Mouse (Mus musculus) liver, postnatal 0 days (tissue): ENCODE results near the gene Slc6a3. TPM values are rescaled to one million over a fixed set of nuclear protein-coding genes. Genes with fewer than 3 reads are reported as not detected.
A peak's percentile ranks its signal among the peaks of the same experiment; 100 is the strongest.

ENCODE experiments used
- ATAC-seq: fragments of 200-750 bp; cut with Nextera tagmentation; 2 replicates; pipeline ENCODE4 v1.8.0; 2017; ENCODE audit warnings: mild to moderate bottlenecking, moderate library complexity
- DNase-seq: peaks from one replicate; pipeline ENCODE4 v3.0.0-alpha.2; 2016
- H3K27ac ChIP-seq: fragments of 300-500 bp; sonication (generic); 2 replicates; pipeline ENCODE4 v1.5.1; 2014; ENCODE audit warnings: antibody characterized with exemption, moderate library complexity, mild to moderate bottlenecking, low read depth
- H3K27me3 ChIP-seq: fragments of 300-500 bp; sonication (generic); 2 replicates; pipeline ENCODE4 v1.6.1; 2014; ENCODE audit warnings: low read length, control low read depth, mixed read lengths; ENCODE audit not compliant: insufficient read depth
- H3K36me3 ChIP-seq: fragments of 300-500 bp; sonication (generic); replicated peaks from 2 replicates; pipeline ENCODE4 v1.6.1; 2014; ENCODE audit warnings: mild to moderate bottlenecking, control low read depth, low read length, moderate library complexity, mixed read lengths; ENCODE audit not compliant: insufficient read depth
- H3K4me1 ChIP-seq: fragments of 300-500 bp; sonication (generic); 2 replicates; pipeline ENCODE4 v1.6.1; 2014; ENCODE audit warnings: antibody characterized with exemption, mild to moderate bottlenecking, control low read depth; ENCODE audit not compliant: insufficient read depth
- H3K4me2 ChIP-seq: fragments of 300-500 bp; sonication (generic); 2 replicates; pipeline ENCODE4 v1.6.1; 2014; ENCODE audit warnings: low read depth, mild to moderate bottlenecking, low read length, moderate library complexity, mixed read lengths
- H3K4me3 ChIP-seq: fragments of 300-500 bp; sonication (generic); 2 replicates; pipeline ENCODE4 v1.5.1; 2014; ENCODE audit warnings: low read depth, low read length
- H3K9ac ChIP-seq: fragments of 300-500 bp; sonication (generic); replicated peaks from 2 replicates; pipeline ENCODE4 v1.6.1; 2014; ENCODE audit warnings: mild to moderate bottlenecking, moderate library complexity
- H3K9me3 ChIP-seq: fragments of 300-500 bp; sonication (generic); 2 replicates; pipeline ENCODE4 v1.6.1; 2016; ENCODE audit warnings: mild to moderate bottlenecking, control low read depth, low read length, mixed read lengths
- CTCF ChIP-seq: sonication (generic); IDR thresholded peaks from 2 replicates; pipeline ENCODE4 v1.5.1; 2016; ENCODE audit warnings: antibody characterized with exemption, low read depth
- EP300 ChIP-seq: IDR thresholded peaks from 2 replicates; pipeline ENCODE4 v1.6.1; 2016; ENCODE audit warnings: antibody characterized with exemption, low read depth, mild to moderate bottlenecking
- WGBS: fragments of 180-500 bp; shearing (Covaris S2); extraction: QIAGEN DNeasy Blood & Tissue Kit; methylation state at CpG from one replicate; pipeline ENCODE4 v1.1.7; 2014; ENCODE audit not compliant: insufficient replicate concordance; 5-methylcytosine and 5-hydroxymethylcytosine counted together
- polyA plus RNA-seq: library from polyadenylated mRNA; unstranded; fragments of >200 nt; fragmentation: Nextera tagmentation; extraction: Ambion mirVana; gene quantifications from 2 replicates; pipeline ENCODE4 v1.2.1, GENCODE M21; 2015

The Slc6a3 gene
- polyA plus RNA-seq, 1 experiment from 2014 or later, result 0.34 TPM

GRCm38 (mm10) chr13:73494528-73494927 lies 42.0 kb upstream of the Slc6a3 start:
- WGBS, result 80% methylated on average over 9 of the region's 9 CpGs
- no peaks in the 10 kb centered on the region for H3K27me3 ChIP-seq
- H3K4me3 ChIP-seq, result no peak overlapping the region
- no peak overlapping the region for H3K4me2 ChIP-seq
- H3K27ac ChIP-seq, result no peak overlapping the region
- H3K9me3 ChIP-seq, result no peaks in the 10 kb centered on the region
- H3K36me3 ChIP-seq, result peaks cover 91% of the 10 kb centered on the region
- no peak for ATAC-seq
- H3K4me1 ChIP-seq, result peaks cover 18% of the 10 kb centered on the region; the same call in 1 of the 2 replicates
- H3K9ac ChIP-seq, result no peak overlapping the region
- TF ChIP-seq CTCF, result no peak
- TF ChIP-seq EP300, result no peak
- DNase-seq, result no peak

GRCm38 (mm10) chr13:73496137-73496536 lies 40.4 kb upstream of the Slc6a3 start:
- H3K4me3 ChIP-seq, result no peak overlapping the region
- H3K27me3 ChIP-seq, result no peaks in the 10 kb centered on the region
- ATAC-seq, result no peak
- no peak overlapping the region for H3K9ac ChIP-seq
- H3K36me3 ChIP-seq, result peaks cover 86% of the 10 kb centered on the region
- no peak for DNase-seq
- H3K9me3 ChIP-seq, result no peaks in the 10 kb centered on the region
- 52% methylated on average over 2 of the region's 2 CpGs for WGBS
- no peak overlapping the region for H3K27ac ChIP-seq
- TF ChIP-seq EP300 (no peak), CTCF (no peak)
- H3K4me1 ChIP-seq, result peaks cover 24% of the 10 kb centered on the region
- H3K4me2 ChIP-seq, result no peak overlapping the region

DNA sequence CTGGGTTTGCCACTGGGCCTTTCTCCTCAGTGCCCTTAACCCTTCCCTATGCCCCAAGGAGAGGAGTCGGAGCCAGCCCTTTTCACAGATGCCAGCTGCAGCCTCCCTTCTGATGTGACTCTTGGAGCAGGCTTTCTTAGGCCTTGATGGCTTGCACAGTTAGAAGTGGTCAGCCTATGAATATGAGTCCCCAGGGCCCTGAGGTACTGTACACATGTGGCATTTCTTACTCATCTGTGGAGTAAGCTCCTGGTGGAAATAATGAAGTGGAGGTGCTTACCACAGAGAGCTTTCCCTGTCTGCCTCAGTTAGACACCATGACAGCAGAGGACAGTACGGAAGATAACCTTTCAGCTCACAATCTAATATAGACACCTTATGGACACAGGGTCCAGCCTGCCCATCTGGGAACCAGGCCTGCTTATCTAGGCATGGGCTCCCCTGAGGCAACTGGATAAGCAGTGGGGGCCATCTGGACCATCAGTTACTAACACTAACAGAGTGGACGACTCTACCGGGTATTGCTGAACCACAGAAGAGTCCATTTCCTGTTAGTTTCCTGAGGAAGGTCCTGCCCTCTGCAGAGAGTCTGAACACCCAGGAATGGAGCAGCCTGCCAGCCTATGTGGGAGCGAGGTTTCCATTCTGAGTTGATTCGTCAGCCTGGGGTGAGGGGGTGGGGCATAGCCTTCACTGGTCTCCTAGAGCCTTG lies 36.5 kb upstream of the Slc6a3 start:
- WGBS, result 43% methylated on average over 6 of the region's 6 CpGs
- H3K4me3 ChIP-seq, result no peak overlapping the region
- no peaks in the 10 kb centered on the region for H3K27me3 ChIP-seq
- peaks cover 78% of the 10 kb centered on the region for H3K36me3 ChIP-seq
- peak; percentile 71 for DNase-seq
- peak overlapping the region; percentile 66 for H3K27ac ChIP-seq
- no peaks in the 10 kb centered on the region for H3K9me3 ChIP-seq
- peaks cover 24% of the 10 kb centered on the region for H3K4me1 ChIP-seq
- TF ChIP-seq EP300 (peak; percentile 100), CTCF (no peak)
- peak; percentile 97 for ATAC-seq
- H3K9ac ChIP-seq, result peak overlapping the region; percentile 27; the same call in 1 of the 2 replicates
- peak overlapping the region; percentile 50 for H3K4me2 ChIP-seq

- ATAC-seq (no peak), DNase-seq (no peak)
- Histone ChIP-seq H3K4me1 (peaks cover 24% of the 10 kb centered on the region), H3K4me2 (no peak overlapping the region), H3K27me3 (no peaks in the 10 kb centered on the region), H3K27ac (no peak overlapping the region), H3K4me3 (no peak overlapping the region), H3K9me3 (no peaks in the 10 kb centered on the region), H3K36me3 (peaks cover 69% of the 10 kb centered on the region), H3K9ac (no peak overlapping the region)
- TF ChIP-seq CTCF (peak; percentile 61), EP300 (no peak)
- 53% methylated on average over 2 of the region's 2 CpGs for WGBS
Observed at GRCm38 (mm10) chr13:73502719-73503118, 33.8 kb upstream of the Slc6a3 start.

GRCm38 (mm10) chr13:73505686-73506467 lies 30.7 kb upstream of the Slc6a3 start:
- H3K36me3 ChIP-seq, result peaks cover 71% of the 10 kb centered on the region
- 56% methylated on average over 7 of the region's 7 CpGs for WGBS
- TF ChIP-seq EP300 (no peak), CTCF (peak; percentile 94)
- H3K27me3 ChIP-seq, result no peaks in the 10 kb centered on the region
- H3K4me1 ChIP-seq, result peaks cover 1% of the 10 kb centered on the region
- H3K9ac ChIP-seq, result no peak overlapping the region
- peak; percentile 88 for DNase-seq
- ATAC-seq, result peak; percentile 71
- H3K9me3 ChIP-seq, result no peaks in the 10 kb centered on the region
- no peak overlapping the region for H3K4me2 ChIP-seq
- no peak overlapping the region for H3K4me3 ChIP-seq
- H3K27ac ChIP-seq, result no peak overlapping the region

- Histone ChIP-seq H3K4me3 (no peak overlapping the region), H3K4me1 (no peaks in the 10 kb centered on the region), H3K27me3 (no peaks in the 10 kb centered on the region), H3K4me2 (no peak overlapping the region), H3K9me3 (no peaks in the 10 kb centered on the region), H3K36me3 (peaks cover 75% of the 10 kb centered on the region), H3K9ac (no peak overlapping the region), H3K27ac (no peak overlapping the region; the same call in 1 of the 2 replicates)
- ATAC-seq (no peak), DNase-seq (no peak)
- no peak for TF ChIP-seq EP300
- TF ChIP-seq CTCF, result no peak
- 88% methylated on average over 8 of the region's 8 CpGs for WGBS
Observed at GRCm38 (mm10) chr13:73508817-73509550, 27.6 kb upstream of the Slc6a3 start.
